Mouse (Mus musculus) spleen, adult 12 weeks (tissue): Measurements from ENCODE around the gene Pde10a.

Source experiments
- DNase-seq: peaks from one replicate; pipeline ENCODE4 v3.0.0; 2022; ENCODE audit warnings: low spot score

Gene Pde10a

GRCm38 (mm10) chr17:8972152-8972854 lies 447.1 kb downstream of the Pde10a start:
- DNase-seq: no peak

DNA sequence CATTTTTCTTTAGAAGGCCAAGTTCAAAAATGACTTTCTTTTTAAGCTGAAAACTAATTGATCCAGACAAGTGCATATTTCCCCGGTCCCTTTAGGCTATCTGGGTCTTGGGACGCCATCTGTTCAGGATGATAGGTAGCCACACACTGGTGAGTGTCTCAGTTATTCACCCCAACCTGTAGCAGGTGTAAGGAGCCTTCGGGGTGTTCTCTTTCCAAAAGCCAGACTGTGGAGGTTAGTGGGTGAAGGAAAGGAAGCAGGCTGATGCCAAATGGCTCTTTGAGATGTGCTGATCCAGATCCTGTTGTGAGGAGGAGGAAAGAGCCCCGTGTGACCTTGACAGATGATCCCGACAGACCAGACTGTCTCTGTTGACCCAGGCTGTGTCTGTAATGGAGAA lies 448.2 kb downstream of the Pde10a start:
- no peak for DNase-seq

DNA sequence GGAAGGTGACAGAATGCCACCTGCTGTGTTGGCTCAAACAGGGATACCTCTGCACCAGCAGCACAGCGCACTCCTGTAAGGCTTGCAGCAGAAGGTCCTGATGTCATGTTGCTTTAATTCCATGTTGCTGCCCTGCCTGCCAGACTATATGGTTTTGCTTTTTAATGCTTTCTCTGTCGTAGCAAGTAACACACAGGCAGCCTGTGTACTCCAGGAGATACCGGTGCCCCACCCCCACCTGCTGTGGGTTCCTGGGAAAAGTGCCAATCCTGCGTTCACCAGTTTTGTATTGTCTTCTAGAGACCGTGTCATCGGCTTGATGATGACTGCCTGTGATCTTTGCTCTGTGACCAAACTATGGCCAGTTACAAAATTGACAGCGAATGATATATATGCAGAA lies 449.3 kb downstream of the Pde10a start:
- DNase-seq: no peak

- no peak for DNase-seq
Observed at GRCm38 (mm10) chr17:8974823-8975397, 449.7 kb downstream of the Pde10a start.

GRCm38 (mm10) chr17:8976745-8977144 lies 451.6 kb downstream of the Pde10a start:
- DNase-seq: no peak

DNA sequence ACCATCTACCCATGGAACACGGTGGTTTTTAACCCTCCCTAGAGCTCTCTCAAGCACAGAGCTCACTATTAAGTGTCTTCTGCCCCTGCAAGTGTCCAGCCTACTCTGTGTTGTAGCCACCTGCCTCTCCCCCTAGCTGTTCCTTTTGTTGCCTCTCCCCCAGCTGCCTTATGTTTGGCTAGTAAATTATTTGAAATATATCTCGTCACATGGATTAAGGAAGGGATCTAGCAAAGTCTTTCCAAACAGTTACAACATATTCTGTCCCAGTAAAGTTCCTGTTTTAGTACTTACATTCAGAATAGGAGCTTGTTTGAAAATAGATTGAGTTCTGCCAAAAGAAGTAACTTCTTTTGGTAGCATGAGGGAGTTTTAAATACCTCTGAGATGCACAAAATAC lies 452.1 kb downstream of the Pde10a start:
- DNase-seq: no peak

GRCm38 (mm10) chr17:8983576-8983975 lies 458.4 kb downstream of the Pde10a start:
- DNase-seq: no peak

DNA sequence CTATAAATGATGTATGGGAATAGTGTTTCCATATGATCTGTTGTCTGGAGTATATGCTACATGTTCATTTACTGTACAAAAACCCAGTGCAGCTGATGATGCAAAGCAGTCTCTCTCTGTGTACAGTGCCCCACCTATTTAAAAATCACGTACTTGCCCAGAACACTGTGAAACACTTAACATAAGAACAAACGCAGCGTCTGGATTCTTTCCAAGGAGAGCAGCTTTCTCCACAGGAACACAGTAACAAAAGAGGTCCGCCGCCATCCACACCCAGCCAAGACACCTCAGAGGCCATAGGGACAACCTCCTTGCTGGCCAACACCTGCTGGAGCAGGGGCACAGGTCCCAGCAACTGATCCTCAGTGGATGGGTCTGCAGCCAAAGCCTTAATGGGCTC lies 460.5 kb downstream of the Pde10a start:
- no peak for DNase-seq

GRCm38 (mm10) chr17:8986551-8986950 lies 461.4 kb downstream of the Pde10a start:
- DNase-seq: no peak

- DNase-seq: no peak
Observed at GRCm38 (mm10) chr17:8987369-8987768, 462.2 kb downstream of the Pde10a start.

DNA sequence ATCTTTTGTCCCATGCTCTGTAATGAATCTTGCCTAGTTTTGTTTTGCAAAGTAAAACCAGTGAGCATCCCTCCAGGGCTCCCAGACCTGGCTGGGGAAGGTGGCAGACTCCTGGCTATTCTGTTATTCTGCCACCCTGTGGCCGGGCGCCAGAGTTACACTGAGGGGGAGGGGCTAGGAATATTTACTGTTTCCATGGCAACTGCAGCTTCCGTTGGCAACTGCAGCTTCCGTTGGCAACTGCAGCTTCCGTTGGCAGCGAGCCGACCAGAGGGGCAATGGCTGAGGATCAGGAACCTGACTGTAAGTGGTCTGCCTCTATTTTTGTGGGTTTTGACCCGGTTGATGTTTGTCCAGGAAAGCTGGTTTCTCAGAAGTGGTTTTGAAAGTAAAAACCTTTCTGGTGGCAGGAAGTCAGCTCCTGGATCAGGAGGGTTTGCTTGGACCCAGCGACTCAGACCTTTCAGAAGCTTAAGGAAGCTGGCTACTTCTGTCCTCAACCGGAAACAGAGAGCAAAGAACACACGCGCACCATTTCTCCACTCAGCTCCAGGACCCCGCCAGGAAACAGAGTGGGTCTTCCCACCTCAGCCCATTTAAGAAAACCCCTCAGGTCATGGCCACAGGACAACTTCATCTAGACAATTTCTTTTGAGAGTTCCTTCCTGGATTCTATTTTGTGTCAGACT lies 463.1 kb downstream of the Pde10a start, which contains the start of gene 1700010I14Rik:
Gene 1700010I14Rik, plus strand, starts transcription at position 215 of the 689 bp plus-strand sequence.
- peak; percentile 51 for DNase-seq

GRCm38 (mm10) chr17:8991160-8991559 lies 466.0 kb downstream of the Pde10a start:
- no peak for DNase-seq

GRCm38 (mm10) chr17:8995344-8995743 lies 470.2 kb downstream of the Pde10a start:
- no peak for DNase-seq

GRCm38 (mm10) chr17:9002438-9002837 lies 477.3 kb downstream of the Pde10a start:
- DNase-seq: no peak

DNA sequence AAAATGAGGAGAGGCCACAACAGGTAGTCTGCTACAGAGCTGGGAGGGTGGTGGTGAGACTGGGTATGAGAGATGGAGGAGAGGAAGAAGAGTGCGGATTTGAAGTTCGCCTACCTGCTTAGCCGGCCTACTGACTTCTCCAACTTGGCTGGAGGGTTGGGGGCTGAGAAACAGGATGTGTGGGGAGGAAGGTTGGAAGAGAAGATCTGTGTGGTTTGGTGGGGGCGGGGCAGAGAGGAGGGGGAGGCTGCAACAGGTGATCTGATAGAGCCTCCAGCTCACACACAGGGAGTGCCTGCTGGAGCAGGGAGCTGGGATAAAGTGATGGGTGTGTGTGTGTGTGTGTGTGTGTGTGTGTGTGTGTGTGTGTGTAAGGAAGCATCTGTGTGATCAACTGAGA lies 479.3 kb downstream of the Pde10a start:
- no peak for DNase-seq

DNA sequence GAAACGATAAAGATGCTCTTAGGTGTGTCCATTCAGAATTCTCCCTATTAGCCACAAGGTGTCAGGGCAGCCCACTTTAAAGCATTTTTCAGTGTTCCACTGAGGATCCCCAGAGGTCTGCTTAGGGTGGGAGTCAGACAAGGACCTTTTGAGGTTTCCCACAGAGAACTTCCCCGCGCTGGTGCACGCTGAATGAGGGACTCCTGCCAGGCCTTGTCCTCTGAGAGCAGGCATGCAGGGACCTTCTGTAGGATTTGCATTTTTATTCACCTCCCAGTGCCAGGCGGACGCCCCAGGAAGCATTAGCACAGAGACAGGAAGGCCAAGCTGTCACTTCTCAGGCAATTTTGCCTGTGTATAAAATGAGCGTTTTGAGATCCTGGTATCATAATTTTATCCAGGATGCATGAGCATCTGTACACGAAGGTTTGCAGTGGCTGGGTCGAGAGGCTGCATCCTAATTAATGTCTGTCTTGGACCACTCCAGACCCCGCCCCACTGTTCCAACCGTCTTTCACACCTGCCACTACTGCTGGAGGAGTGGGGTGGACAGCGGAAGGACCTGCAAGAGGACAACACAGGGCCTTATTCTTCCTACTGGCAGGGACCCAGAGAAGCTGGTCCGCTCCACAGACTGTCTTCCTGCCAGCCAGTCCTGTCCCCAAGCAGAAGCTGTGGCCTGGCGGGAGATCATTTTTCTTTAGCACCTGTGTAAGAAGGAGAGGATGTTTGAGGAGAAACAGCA lies 498.2 kb downstream of the Pde10a start:
- DNase-seq: no peak

GRCm38 (mm10) chr17:9030181-9030580 lies 505.0 kb downstream of the Pde10a start:
- DNase-seq: no peak

DNA sequence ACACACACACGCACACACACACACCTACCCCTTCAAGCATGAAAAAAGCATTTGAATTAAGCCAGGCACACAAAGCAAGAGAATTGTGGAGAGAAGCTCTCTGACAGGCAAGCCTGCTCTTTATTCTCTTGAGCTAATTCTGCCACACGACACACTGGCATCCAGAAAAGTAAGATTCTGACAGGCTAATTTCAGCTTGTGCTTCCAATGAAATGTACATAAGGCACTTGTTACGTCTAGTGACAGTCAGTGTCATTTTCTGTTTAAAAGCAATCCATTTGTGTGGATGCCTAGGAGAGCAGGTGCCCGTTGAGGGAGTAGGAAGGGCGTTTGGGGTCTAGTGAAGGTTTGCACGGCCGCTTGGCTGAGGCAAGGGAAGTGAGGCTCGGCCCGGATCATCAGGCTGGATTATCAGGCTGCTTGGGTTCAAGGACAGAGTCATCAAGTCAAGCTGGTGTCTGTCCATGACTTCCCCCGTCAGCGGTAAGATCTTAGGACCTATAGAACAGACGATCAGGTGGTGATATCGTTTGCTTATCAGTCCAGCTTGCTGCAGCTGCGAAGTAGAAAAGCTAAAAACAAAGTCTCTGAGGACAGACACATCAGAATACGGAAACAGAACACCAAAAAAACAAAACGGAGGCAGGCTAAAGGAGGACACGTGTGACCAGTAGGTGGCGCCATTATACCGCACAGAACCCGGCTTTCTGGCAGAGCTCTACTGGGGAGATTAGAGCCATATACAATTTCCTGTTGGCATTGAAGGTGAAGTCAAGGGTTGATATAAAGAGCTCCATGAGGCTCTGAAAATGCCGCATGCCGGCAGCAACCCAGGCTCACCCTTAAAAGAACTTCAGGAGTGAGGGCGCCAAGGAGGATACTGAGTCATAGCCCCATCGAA lies 506.3 kb downstream of the Pde10a start:
- peak; percentile 12 for DNase-seq

DNA sequence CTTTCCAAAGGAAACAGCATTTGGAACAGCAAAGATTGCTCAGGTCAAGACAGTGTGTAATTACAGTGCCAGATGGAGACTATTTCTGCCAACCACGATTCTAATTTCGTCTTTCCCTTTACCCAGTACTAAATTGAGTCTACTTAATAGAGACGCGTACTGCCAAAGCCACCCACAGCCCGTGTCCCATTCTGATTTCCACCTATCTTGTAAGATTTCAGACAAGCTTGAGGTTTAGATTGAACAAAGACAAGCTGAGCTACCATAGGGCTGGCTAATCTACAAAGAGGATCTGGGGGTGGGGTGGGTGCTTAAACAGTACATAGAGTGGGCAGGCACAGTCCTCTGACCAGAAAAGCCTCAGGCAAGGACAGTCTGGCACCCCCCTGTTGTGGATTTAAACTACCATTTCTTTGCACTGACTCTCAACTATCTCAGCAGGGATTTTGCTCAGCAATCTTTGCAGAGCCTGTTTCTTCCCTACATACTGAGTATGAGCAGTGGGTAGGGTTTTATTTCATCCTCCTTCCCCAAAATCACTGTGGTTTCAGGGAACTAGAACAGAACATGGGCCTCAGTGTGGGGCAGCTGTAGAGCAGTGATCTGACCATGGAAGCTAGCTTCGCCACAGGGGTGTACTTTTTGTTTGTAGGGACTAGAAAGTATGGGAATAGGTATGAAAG lies 507.3 kb downstream of the Pde10a start:
- no peak for DNase-seq

DNA sequence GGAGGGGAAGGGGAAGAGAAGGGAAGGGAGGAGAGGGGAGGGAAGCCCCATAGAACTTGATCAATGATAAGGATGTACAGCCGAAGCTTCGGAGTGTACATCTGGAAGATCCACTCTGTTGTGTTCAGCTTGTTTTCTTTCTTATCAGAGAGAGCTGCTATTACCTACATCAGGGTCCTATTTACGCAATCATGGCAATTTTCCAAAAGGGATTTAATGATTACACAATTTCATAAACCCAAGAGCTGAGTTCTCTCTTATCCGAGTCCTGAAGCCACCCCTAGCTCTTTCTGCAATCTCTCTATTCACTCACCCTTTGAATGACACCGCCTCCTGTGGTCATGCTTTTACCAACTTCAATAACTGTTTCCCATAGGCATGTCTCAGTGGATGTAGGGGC lies 508.3 kb downstream of the Pde10a start:
- no peak for DNase-seq
